Mouse (Mus musculus) midbrain, embryonic 16.5 days (tissue): ENCODE measurements at regions not wholly inside any gene's neighbourhood (a gene's known extent, or its start where the extent isn't known, plus 50 kb on each side); places are given as distances from the start of the nearest gene placed in this dataset.

ENCODE experiments used
- ATAC-seq: fragments of 200-750 bp; cut with Nextera tagmentation; 2 replicates; pipeline ENCODE4 v1.8.0; 2017; ENCODE audit warnings: moderate TSS enrichment
- H3K27ac ChIP-seq: fragments of 300-500 bp; sonication (generic); 2 replicates; pipeline ENCODE4 v1.5.1; 2014; ENCODE audit warnings: mild to moderate bottlenecking, low read length, mixed read lengths
- H3K27me3 ChIP-seq: fragments of 300-500 bp; sonication (generic); 2 replicates; pipeline ENCODE4 v1.6.1; 2014; ENCODE audit warnings: low read depth, low read length, mixed read lengths; ENCODE audit not compliant: control insufficient read depth, insufficient read depth
- H3K36me3 ChIP-seq: fragments of 300-500 bp; sonication (generic); 2 replicates; pipeline ENCODE4 v1.6.1; 2014; ENCODE audit warnings: mild to moderate bottlenecking, low read length, moderate library complexity, mixed read lengths; ENCODE audit not compliant: control insufficient read depth, insufficient read depth
- H3K4me1 ChIP-seq: fragments of 300-500 bp; sonication (generic); 2 replicates; pipeline ENCODE4 v1.6.1; 2014; ENCODE audit warnings: mild to moderate bottlenecking, low read length, mixed read lengths; ENCODE audit not compliant: control insufficient read depth, insufficient read depth
- H3K4me2 ChIP-seq: fragments of 300-500 bp; sonication (generic); 2 replicates; pipeline ENCODE4 v1.6.1; 2014; ENCODE audit warnings: mild to moderate bottlenecking, low read length, mixed read lengths
- H3K4me3 ChIP-seq: fragments of 300-500 bp; sonication (generic); 2 replicates; pipeline ENCODE4 v1.5.1; 2014; ENCODE audit warnings: low read depth, mild to moderate bottlenecking, low read length, moderate library complexity, mixed read lengths
- H3K9ac ChIP-seq: fragments of 300-500 bp; sonication (generic); 2 replicates; pipeline ENCODE4 v1.6.1; 2014; ENCODE audit warnings: low read depth, low read length, mixed read lengths
- H3K9me3 ChIP-seq: fragments of 300-500 bp; sonication (generic); replicated peaks from 2 replicates; pipeline ENCODE4 v1.6.1; 2014; ENCODE audit warnings: mild to moderate bottlenecking, low read length, mixed read lengths; ENCODE audit not compliant: control insufficient read depth, poor library complexity, severe bottlenecking
- WGBS: fragments of 180-500 bp; shearing (Covaris S2); extraction: QIAGEN DNeasy Blood & Tissue Kit; methylation state at CpG from one replicate; pipeline ENCODE4 v1.1.7; 2014; 5-methylcytosine and 5-hydroxymethylcytosine counted together

DNA sequence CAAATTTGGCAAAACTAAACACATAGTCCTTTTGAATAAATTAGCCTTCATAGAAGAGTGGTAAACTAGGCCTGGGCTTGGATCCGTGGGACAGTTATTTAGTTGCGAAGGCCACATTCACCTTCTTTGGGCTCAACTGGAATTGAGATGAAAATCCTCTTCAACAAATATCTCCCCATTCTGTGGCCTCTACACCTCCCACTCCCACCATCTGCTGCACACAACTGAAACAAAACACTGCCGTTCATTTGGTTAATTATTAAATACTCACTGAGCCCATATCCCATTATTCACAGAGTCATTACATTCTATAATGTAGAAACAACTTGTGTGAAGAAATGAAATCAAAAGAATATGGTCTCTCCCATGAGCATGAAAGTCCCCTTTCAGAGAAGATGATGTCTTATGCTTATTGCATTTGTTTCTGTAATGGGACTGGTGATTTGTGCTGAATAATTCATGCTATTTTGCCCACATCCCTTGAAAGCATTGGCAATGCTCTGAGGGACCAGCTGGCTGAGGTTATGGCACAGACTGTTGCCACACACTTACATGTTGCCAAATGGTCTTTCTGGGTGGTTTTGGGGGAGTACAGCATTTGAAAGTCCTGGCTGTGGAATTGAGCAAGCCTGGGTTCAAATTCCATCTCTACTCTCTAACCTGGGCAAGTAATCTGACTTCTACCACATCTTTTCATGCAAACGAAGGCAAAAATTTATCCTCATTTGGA, 129.7 kb upstream of the Slc30a5 start:
- 83% methylated on average over 4 of the region's 4 CpGs for WGBS
- Histone ChIP-seq H3K36me3 (no peaks in the 10 kb centered on the region), H3K9me3 (no peaks in the 10 kb centered on the region), H3K27me3 (no peaks in the 10 kb centered on the region), H3K4me2 (no peak overlapping the region), H3K4me1 (no peaks in the 10 kb centered on the region), H3K4me3 (no peak overlapping the region), H3K9ac (no peak overlapping the region), H3K27ac (no peak overlapping the region)
- no peak for ATAC-seq

DNA sequence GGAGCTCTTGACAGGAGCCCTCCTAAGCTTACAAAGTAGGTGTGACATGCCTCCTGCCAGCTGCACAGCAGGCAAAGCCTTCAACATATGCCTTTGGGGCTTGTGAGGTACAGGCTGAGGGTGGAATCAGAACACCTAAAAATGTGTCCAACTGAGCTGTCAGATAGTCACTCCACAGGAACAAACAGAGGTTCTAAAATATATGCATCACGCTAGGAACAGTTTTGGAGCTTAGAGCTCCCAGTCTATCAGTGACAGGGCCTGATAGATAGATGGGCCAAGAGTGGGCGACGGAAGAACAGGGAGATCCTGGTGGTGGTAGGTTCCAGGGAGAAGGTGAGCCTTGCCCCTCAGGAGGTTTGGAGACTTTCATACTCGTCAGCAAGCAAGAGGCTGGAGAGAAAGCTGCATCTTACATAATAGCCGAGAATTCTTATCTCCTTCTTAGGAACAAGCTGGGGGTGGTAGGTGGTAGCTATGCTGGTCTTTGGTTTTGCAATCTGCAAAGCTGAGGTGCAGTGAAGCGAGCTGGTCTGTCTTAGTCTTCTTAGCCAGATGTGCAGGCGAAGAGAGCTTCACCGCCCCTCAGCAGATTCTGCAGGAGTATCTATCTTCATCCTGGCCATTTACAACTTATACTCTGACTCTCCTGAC, 121.5 kb upstream of the Slc30a5 start:
- no peak overlapping the region for H3K4me3 ChIP-seq
- no peaks in the 10 kb centered on the region for H3K27me3 ChIP-seq
- H3K9ac ChIP-seq, result no peak overlapping the region
- no peak for ATAC-seq
- no peaks in the 10 kb centered on the region for H3K4me1 ChIP-seq
- no peak overlapping the region for H3K27ac ChIP-seq
- WGBS, result 81% methylated on average over 8 of the region's 8 CpGs
- no peaks in the 10 kb centered on the region for H3K9me3 ChIP-seq
- H3K36me3 ChIP-seq, result no peaks in the 10 kb centered on the region
- no peak overlapping the region for H3K4me2 ChIP-seq

DNA sequence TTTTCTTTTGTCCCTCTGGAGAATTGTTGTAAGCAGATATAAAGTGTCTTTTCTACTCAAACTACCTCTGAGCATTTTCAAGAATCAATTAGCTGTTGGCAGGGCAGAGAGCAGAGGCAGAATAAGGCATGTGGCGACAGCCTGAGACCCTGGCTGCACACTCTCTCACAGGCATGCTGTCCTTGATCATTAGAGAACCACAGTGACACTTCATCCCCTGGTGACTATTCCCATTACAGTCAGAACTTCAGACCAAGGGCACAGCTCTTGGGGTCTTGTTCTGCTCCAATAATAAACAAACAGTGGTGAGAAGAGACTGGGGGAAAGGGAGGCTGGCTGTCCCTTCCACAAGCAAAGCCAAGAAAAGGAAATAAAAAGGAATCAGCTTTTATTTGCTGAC, 120.9 kb upstream of the Slc30a5 start:
- H3K4me2 ChIP-seq, result no peak overlapping the region
- no peaks in the 10 kb centered on the region for H3K9me3 ChIP-seq
- H3K4me3 ChIP-seq, result no peak overlapping the region
- WGBS, result 21% methylated on average over 1 of the region's 1 CpGs
- H3K4me1 ChIP-seq, result no peaks in the 10 kb centered on the region
- H3K9ac ChIP-seq, result no peak overlapping the region
- no peaks in the 10 kb centered on the region for H3K27me3 ChIP-seq
- no peaks in the 10 kb centered on the region for H3K36me3 ChIP-seq
- H3K27ac ChIP-seq, result no peak overlapping the region
- 0 out of 2 replicates have a peak, but pooled peaks have one; percentile 39 for ATAC-seq

DNA sequence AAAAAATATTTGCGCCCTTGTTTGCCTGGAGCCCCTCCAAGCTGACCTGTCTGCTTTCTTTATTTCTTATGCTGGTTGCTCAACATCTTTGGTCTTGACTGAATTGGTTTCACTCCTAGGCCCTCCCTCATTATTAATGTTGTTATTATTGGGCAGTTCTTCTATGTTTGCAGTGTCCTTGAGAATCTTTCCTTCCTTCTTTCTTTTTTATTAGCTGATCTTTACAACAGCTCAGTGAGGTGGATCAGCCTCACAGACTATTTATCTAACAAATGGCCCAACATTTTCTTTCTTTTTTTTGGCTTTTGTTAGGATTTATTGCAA, 117.9 kb upstream of the Slc30a5 start:
- 97% methylated on average over 1 of the region's 1 CpGs for WGBS

DNA sequence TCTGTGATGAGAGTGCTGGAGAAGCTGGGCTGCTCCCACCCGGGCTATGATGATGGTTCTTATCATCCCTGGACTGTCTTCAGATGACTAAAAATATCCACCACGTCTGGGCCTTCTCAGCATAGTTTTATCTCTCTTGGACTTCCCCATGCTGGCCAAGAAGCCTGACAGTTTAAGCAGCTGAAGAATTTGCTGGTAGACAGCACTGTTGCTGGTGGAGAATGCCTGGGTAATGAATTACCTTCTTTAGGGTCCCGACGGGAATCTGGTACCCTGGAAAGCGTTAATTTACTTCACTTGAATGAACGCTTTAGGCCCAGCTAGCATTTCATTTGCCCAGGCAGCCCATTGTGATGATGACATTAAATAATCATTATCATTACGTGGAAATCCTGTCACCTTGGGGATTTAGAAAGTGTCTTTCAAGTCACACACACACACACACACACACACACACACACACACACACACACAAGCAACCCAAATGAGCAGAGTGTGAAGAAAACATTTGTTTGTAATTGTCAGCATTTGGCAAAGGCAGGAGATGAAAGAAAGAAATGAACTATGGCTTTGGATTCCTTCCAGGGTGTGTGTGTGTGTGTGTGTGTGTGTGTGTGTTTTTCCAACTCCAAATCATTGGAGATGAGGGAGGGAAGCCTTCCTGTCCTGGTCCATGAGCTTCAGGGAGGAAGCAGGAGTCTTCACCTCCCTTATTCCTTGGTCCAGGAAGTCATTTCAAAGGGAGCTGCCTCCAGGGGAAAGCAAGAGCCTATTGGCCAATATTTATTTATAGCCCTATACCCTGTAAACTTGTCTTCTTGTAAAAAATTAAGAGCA, 117.3 kb upstream of the Slc30a5 start:
- WGBS, result 36% methylated on average over 7 of the region's 7 CpGs
- Histone ChIP-seq H3K27ac (no peak overlapping the region), H3K4me3 (no peak overlapping the region), H3K27me3 (no peaks in the 10 kb centered on the region), H3K9me3 (no peaks in the 10 kb centered on the region), H3K36me3 (no peaks in the 10 kb centered on the region), H3K9ac (no peak overlapping the region), H3K4me2 (no peak overlapping the region), H3K4me1 (no peaks in the 10 kb centered on the region)
- no peak for ATAC-seq

More for the DNA sequence above, 117.9 kb upstream of the Slc30a5 start:
- H3K27ac ChIP-seq, result no peak overlapping the region
- H3K4me3 ChIP-seq, result no peak overlapping the region
- no peaks in the 10 kb centered on the region for H3K9me3 ChIP-seq
- no peak for ATAC-seq
- H3K27me3 ChIP-seq, result no peaks in the 10 kb centered on the region
- no peaks in the 10 kb centered on the region for H3K36me3 ChIP-seq
- H3K4me2 ChIP-seq, result no peak overlapping the region
- H3K9ac ChIP-seq, result no peak overlapping the region
- H3K4me1 ChIP-seq, result no peaks in the 10 kb centered on the region

DNA sequence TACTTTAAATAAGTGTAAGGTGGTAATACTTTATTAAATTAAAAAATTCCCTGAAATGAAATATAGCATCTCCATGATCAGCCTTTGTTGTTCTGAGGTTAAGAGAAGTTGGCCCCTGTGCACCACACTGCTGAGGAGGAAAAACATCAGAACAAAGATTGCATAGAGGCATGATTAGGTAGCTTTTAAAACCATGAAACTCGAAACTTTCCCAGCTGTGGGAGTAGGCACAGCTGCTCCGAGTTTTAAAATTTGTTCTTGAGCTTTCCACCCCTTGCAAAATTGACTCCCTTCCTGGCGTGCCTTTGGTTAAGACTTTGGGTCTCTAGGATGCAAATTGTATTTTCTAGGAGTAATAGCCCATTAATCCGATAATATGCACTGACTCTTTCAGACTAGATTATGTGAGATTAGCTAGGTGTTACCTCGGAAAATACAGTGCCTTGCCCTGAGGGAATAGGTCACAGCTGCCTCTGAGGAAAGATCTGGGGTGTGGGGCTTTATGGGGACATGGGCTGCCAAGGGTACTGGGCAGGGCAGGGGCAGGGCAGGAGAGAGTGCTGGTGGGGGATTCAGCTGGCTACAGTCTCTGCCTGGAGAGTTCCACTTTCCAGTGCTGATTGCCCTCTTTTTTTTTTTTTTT, 110.1 kb upstream of the Slc30a5 start:
- Histone ChIP-seq H3K9me3 (no peaks in the 10 kb centered on the region), H3K4me3 (no peak overlapping the region), H3K4me2 (no peak overlapping the region), H3K27me3 (no peaks in the 10 kb centered on the region), H3K36me3 (no peaks in the 10 kb centered on the region), H3K27ac (no peak overlapping the region), H3K9ac (no peak overlapping the region), H3K4me1 (no peaks in the 10 kb centered on the region)
- ATAC-seq, result no peak
- 46% methylated on average over 5 of the region's 5 CpGs for WGBS

DNA sequence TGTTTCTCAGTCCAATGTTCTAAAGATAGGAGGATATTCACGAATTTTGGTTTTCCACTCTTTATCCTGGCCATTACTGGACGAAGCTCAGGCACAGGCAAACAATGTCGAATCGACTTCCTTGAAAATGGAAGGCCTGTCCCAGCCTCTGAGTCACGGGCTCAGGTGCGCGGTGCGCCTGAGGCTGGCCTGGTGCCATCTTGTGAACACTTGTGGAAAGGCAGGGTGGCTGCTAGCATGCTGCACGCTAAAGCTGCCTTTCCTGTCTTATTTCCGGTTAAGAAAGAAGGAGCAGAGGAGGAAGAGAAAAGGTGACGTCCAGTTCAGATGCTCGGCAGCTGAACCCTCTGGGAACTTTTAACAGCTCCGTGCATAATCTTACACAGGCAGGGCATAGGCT, 107.6 kb upstream of the Slc30a5 start:
- 84% methylated on average over 13 of the region's 13 CpGs for WGBS
- Histone ChIP-seq H3K9ac (no peak overlapping the region), H3K27me3 (no peaks in the 10 kb centered on the region), H3K36me3 (no peaks in the 10 kb centered on the region), H3K9me3 (no peaks in the 10 kb centered on the region), H3K4me3 (no peak overlapping the region), H3K27ac (no peak overlapping the region), H3K4me1 (no peaks in the 10 kb centered on the region), H3K4me2 (no peak overlapping the region)
- ATAC-seq, result no peak

DNA sequence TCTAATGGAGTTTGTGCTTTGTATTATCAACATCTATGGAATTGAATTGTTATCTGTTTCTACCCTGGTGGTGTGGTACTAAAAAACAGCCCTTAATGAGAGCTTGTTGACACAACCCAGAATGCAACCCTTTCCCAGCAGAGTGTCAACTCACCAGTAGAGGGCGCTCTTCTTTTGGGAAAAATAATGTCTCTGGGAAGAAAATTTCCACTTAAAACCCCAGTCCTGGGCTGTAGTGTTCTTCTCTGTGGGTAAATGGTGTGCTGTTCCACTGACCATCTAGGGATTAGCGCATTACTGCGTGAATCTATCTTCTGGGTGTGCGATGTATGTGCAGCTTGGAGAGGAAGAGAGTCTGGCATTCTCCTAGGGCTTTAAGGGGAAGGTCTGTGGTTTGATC, 106.5 kb upstream of the Slc30a5 start:
- Histone ChIP-seq H3K9ac (0 out of 2 replicates have a peak overlapping the region, but pooled peaks have one; percentile 10), H3K9me3 (no peaks in the 10 kb centered on the region), H3K4me1 (no peaks in the 10 kb centered on the region), H3K4me3 (no peak overlapping the region), H3K27ac (no peak overlapping the region), H3K36me3 (no peaks in the 10 kb centered on the region), H3K4me2 (no peak overlapping the region), H3K27me3 (no peaks in the 10 kb centered on the region)
- WGBS, result 41% methylated on average over 4 of the region's 4 CpGs
- ATAC-seq, result peak; percentile 28; the same call in 1 of the 2 replicates
